Mouse (Mus musculus) lung, postnatal 0 days (tissue): Measurements from ENCODE around the gene Wdr66.

Experiments
- CTCF ChIP-seq: IDR thresholded peaks from 2 replicates; pipeline ENCODE4 v1.5.1; 2016; ENCODE audit warnings: antibody characterized with exemption, mild to moderate bottlenecking
- EP300 ChIP-seq: IDR thresholded peaks from 2 replicates; pipeline ENCODE4 v1.6.1; 2016; ENCODE audit warnings: antibody characterized with exemption, mild to moderate bottlenecking, control low read depth

GRCm38 (mm10) chr5:123313058-123313630 is 61.2 kb downstream of the Wdr66 start:
- TF ChIP-seq CTCF: no peak
- no peak for TF ChIP-seq EP300
